Mouse (Mus musculus) midbrain, embryonic 14.5 days (tissue): ENCODE data around the gene 3110082I17Rik. TPM values are rescaled to one million over a fixed set of nuclear protein-coding genes. Genes with fewer than 3 reads are reported as not detected.
A peak's percentile ranks its signal among the peaks of the same experiment; 100 is the strongest.

Source experiments
- ATAC-seq: fragments of 200-750 bp; cut with Nextera tagmentation; 2 replicates; pipeline ENCODE4 v1.8.0; 2017; ENCODE audit warnings: moderate number of reproducible peaks, moderate library complexity; ENCODE audit not compliant: low FRiP score, low TSS enrichment
- DNase-seq: peaks from one replicate; pipeline ENCODE4 v3.0.0-alpha.2; 2015
- H3K27ac ChIP-seq: fragments of 300-500 bp; sonication (generic); replicated peaks from 2 replicates; pipeline ENCODE4 v1.5.1; 2014; ENCODE audit warnings: mild to moderate bottlenecking, low read depth, low read length, moderate library complexity
- H3K27me3 ChIP-seq: fragments of 300-500 bp; sonication (generic); 2 replicates; pipeline ENCODE4 v1.6.1; 2014; ENCODE audit warnings: low read length, control low read depth, mixed read lengths; ENCODE audit not compliant: control insufficient read depth, insufficient read depth
- H3K36me3 ChIP-seq: fragments of 300-500 bp; sonication (generic); 2 replicates; pipeline ENCODE4 v1.6.1; 2014; ENCODE audit warnings: low read length, control low read depth; ENCODE audit not compliant: control insufficient read depth, insufficient read depth
- H3K4me1 ChIP-seq: fragments of 300-500 bp; sonication (generic); 2 replicates; pipeline ENCODE4 v1.6.1; 2014; ENCODE audit warnings: mild to moderate bottlenecking, antibody characterized with exemption, low read length, control low read depth; ENCODE audit not compliant: control insufficient read depth, insufficient read depth
- H3K4me2 ChIP-seq: fragments of 300-500 bp; sonication (generic); 2 replicates; pipeline ENCODE4 v1.6.1; 2014; ENCODE audit warnings: mild to moderate bottlenecking, low read length, moderate library complexity
- H3K4me3 ChIP-seq: fragments of 300-500 bp; sonication (generic); replicated peaks from 2 replicates; pipeline ENCODE4 v1.5.1; 2014; ENCODE audit warnings: low read depth, low read length
- H3K9ac ChIP-seq: fragments of 300-500 bp; sonication (generic); replicated peaks from 2 replicates; pipeline ENCODE4 v1.6.1; 2014; ENCODE audit warnings: mild to moderate bottlenecking, low read length, moderate library complexity
- H3K9me3 ChIP-seq: fragments of 300-500 bp; sonication (generic); 2 replicates; pipeline ENCODE4 v1.6.1; 2016; ENCODE audit warnings: low read length, control low read depth, mixed read lengths; ENCODE audit not compliant: control insufficient read depth
- WGBS: fragments of 180-500 bp; shearing (Covaris S2); extraction: QIAGEN DNeasy Blood & Tissue Kit; methylation state at CpG from one replicate; pipeline ENCODE4 v1.1.7; 2014; 5-methylcytosine and 5-hydroxymethylcytosine counted together
- polyA plus RNA-seq: library from polyadenylated mRNA; unstranded; fragments of >200 nt; fragmentation: Nextera tagmentation; extraction: Ambion mirVana; gene quantifications from 2 replicates; pipeline ENCODE4 v1.2.1, GENCODE M21; 2014

The 3110082I17Rik gene
- polyA plus RNA-seq, 1 experiment from 2014 or later: 12.8 TPM

GRCm38 (mm10) chr5:139353946-139354345, 106.4 kb downstream of the 3110082I17Rik start:
- no peak overlapping the region for H3K4me3 ChIP-seq
- H3K27ac ChIP-seq: no peak overlapping the region
- no peak overlapping the region for H3K9ac ChIP-seq
- ATAC-seq: no peak
- no peaks in the 10 kb centered on the region for H3K9me3 ChIP-seq
- H3K4me1 ChIP-seq: no peaks in the 10 kb centered on the region
- no peaks in the 10 kb centered on the region for H3K27me3 ChIP-seq
- no peak overlapping the region for H3K4me2 ChIP-seq
- 85% methylated on average over 11 of the region's 11 CpGs for WGBS
- DNase-seq: no peak
- H3K36me3 ChIP-seq: no peaks in the 10 kb centered on the region

DNA sequence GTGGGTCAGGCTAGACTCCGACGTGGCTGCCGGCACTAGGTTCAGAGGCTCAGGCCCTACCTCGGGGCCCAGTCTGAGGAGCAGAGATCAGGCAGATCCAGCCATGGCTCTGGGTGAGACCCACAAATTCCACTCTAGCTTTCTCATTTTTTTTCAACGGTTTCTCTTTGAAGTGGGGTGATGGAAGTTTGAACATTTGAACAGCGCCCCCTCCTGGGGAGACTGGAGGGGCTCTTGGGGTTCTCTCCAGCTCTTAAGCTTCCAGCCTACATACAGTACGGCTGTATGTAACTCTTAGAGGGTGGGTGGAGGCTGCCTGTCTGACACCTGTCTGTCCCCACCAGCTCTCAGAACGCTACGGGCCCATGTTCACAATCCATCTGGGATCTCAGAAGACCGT, 106.8 kb downstream of the 3110082I17Rik start:
- no peak overlapping the region for H3K27ac ChIP-seq
- H3K36me3 ChIP-seq: no peaks in the 10 kb centered on the region
- H3K4me3 ChIP-seq: no peak overlapping the region
- H3K9me3 ChIP-seq: no peaks in the 10 kb centered on the region
- no peak overlapping the region for H3K9ac ChIP-seq
- ATAC-seq: no peak
- no peaks in the 10 kb centered on the region for H3K4me1 ChIP-seq
- no peak for DNase-seq
- 66% methylated on average over 10 of the region's 10 CpGs for WGBS
- no peak overlapping the region for H3K4me2 ChIP-seq
- H3K27me3 ChIP-seq: no peaks in the 10 kb centered on the region

- Histone ChIP-seq H3K4me2 (no peak within 1 kb of the TSS), H3K9ac (no peak within 1 kb of the TSS; the same call in 1 of the 2 replicates), H3K9me3 (no peaks in the 10 kb centered on the region), H3K4me3 (no peak within 1 kb of the TSS), H3K27me3 (no peaks in the 10 kb centered on the region), H3K36me3 (no peaks in the 10 kb centered on the region), H3K4me1 (no peaks in the 10 kb centered on the region), H3K27ac (no peak within 1 kb of the TSS)
- 61% methylated on average over 6 of the region's 6 CpGs for WGBS
- DNase-seq: no peak
- no peak for ATAC-seq
Measured at GRCm38 (mm10) chr5:139352317-139352716, 108.0 kb downstream of the 3110082I17Rik start, which contains the start of gene Cyp2w1. Gene Cyp2w1 (plus strand): TSS chr5:139352617.

GRCm38 (mm10) chr5:139351628-139352027, 108.7 kb downstream of the 3110082I17Rik start:
- DNase-seq: no peak
- WGBS: 26% methylated on average over 8 of the region's 8 CpGs

DNA sequence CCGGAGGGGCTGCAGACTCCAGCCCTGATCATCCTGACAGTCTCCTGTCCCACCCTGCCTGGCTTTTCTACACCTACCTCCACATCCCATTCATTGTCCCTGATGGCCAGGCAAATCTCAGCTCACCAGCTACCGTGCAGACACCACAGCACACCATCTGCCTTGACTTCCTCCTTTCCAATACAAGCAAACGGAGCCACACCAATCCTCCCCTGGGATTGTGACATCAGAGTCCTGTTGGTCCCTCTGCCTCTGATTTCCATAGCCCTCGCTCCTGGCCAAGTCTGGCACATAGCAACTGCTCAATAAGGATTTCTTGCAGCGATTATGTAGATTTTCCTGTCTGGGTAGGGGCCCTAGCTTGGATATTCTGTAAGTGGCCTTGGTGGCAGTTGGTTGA, 109.2 kb downstream of the 3110082I17Rik start, which contains the start of gene Cox19:
Cox19 (minus strand) TSS at position 285 of the 400 bp plus-strand sequence.
- Histone ChIP-seq H3K9me3 (no peaks in the 10 kb centered on the region), H3K9ac (no peak within 1 kb of the TSS; the same call in 1 of the 2 replicates), H3K4me3 (no peak within 1 kb of the TSS), H3K4me2 (no peak within 1 kb of the TSS), H3K36me3 (no peaks in the 10 kb centered on the region), H3K27ac (no peak within 1 kb of the TSS), H3K27me3 (no peaks in the 10 kb centered on the region), H3K4me1 (no peaks in the 10 kb centered on the region)
- ATAC-seq: no peak
- no peak for DNase-seq
- whole genome bisulfite sequencing: 50% methylated on average over 5 of the region's 5 CpGs

More at GRCm38 (mm10) chr5:139351628-139352027, 108.7 kb downstream of the 3110082I17Rik start:
- Histone ChIP-seq H3K27ac (no peak overlapping the region), H3K27me3 (no peaks in the 10 kb centered on the region), H3K9ac (no peak overlapping the region; the same call in 1 of the 2 replicates), H3K4me2 (no peak overlapping the region), H3K4me3 (no peak overlapping the region), H3K4me1 (no peaks in the 10 kb centered on the region), H3K36me3 (no peaks in the 10 kb centered on the region), H3K9me3 (no peaks in the 10 kb centered on the region)
- ATAC-seq: no peak

DNA sequence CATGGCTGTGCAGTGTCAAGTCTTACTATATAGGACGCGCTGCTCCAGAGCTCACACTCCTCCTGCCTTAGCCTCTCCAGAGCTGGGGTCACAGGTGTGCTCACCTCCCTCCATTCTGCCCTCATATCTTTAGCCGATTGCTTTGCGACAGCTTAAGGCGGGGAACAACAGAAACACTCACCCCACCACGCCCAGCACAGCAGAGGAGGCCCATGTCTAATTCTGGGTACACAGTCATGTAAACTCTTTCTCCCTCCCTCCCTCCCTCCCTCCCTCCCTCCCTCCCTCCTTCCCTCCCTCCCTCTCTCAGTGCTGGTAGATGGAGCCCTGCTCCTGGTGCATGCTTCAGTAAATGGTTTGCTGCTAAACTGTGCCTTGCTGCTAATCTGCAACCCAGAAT, 110.6 kb downstream of the 3110082I17Rik start:
- 0 out of 2 replicates have a peak, but pooled peaks cover 3% of the 10 kb centered on the region for H3K4me1 ChIP-seq
- no peak overlapping the region for H3K9ac ChIP-seq
- no peak overlapping the region for H3K4me2 ChIP-seq
- H3K9me3 ChIP-seq: no peaks in the 10 kb centered on the region
- no peaks in the 10 kb centered on the region for H3K27me3 ChIP-seq
- 76% methylated on average over 6 of the region's 6 CpGs for WGBS
- no peak overlapping the region for H3K4me3 ChIP-seq
- H3K27ac ChIP-seq: no peak overlapping the region
- no peaks in the 10 kb centered on the region for H3K36me3 ChIP-seq
- no peak for DNase-seq
- ATAC-seq: no peak

DNA sequence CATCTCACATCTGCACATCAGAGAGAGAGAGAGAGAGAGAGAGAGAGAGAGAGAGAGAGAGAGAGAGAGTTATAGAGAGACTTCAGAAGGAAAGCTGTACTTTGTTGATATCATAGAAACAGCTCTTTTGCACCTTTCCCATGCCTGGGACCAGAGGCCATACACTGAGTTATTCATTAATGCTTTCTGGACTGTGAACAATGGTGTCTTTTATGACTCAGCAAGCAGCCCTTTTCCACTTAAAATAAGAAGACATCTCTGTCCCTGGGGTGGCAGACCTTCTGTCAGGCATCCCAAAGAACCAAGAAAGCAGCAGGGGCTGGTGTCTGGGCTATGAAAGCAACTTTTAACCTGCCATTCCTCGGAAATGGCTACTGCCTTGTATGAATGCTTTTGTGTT, 113.1 kb downstream of the 3110082I17Rik start:
- no peak overlapping the region for H3K27ac ChIP-seq
- ATAC-seq: no peak
- no peaks in the 10 kb centered on the region for H3K9me3 ChIP-seq
- H3K4me2 ChIP-seq: no peak overlapping the region
- H3K4me3 ChIP-seq: no peak overlapping the region
- 36% methylated on average over 1 of the region's 1 CpGs for WGBS
- peaks cover 8% of the 10 kb centered on the region for H3K4me1 ChIP-seq
- no peaks in the 10 kb centered on the region for H3K27me3 ChIP-seq
- peaks cover 8% of the 10 kb centered on the region for H3K36me3 ChIP-seq
- no peak for DNase-seq
- H3K9ac ChIP-seq: no peak overlapping the region

GRCm38 (mm10) chr5:139345364-139345714, 115.0 kb downstream of the 3110082I17Rik start:
- H3K4me2 ChIP-seq: peak overlapping the region; percentile 97
- ATAC-seq: peak; percentile 32; the same call in 1 of the 2 replicates
- H3K36me3 ChIP-seq: peaks cover 24% of the 10 kb centered on the region
- no peaks in the 10 kb centered on the region for H3K9me3 ChIP-seq
- H3K27ac ChIP-seq: peak overlapping the region; percentile 82
- peaks cover 8% of the 10 kb centered on the region for H3K4me1 ChIP-seq
- peak overlapping the region; percentile 89 for H3K4me3 ChIP-seq
- H3K27me3 ChIP-seq: no peaks in the 10 kb centered on the region
- peak overlapping the region; percentile 89 for H3K9ac ChIP-seq
- DNase-seq: no peak
- 13% methylated on average over 5 of the region's 5 CpGs for WGBS

DNA sequence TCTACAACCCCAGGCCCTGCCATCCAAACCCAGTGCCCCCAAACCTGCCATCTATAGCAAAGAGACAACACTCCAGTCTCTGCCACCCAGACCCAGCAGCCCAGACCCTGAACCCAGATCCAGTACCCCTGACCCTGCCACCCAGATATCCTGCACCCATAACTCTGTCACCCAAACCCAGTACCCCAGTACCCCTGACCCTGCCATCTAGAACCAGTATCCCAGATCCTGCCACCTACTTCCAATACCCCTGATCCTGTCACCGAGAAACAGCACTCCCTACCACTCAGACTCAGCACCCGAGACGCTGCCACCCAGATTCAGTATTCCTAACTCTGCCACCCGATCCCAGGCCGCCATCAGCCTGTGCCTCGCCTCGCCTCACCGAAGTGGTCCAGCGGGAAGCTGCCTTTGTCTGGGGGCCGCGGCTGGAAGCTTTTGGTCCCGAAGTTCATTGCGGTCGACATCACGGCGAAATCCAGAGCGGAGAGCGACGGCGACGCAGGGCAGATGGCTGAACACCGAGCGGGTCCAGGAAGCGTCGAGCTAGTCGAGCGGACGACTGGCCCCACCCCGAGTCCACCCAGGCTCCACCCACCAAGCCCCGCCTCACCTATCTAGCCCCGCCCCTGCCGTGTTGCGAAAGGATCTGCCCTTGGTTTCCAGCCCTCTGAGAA, 115.5 kb downstream of the 3110082I17Rik start:
- Histone ChIP-seq H3K4me3 (peak overlapping the region; percentile 89), H3K36me3 (peaks cover 29% of the 10 kb centered on the region), H3K4me1 (peaks cover 8% of the 10 kb centered on the region), H3K27me3 (no peaks in the 10 kb centered on the region), H3K27ac (peak overlapping the region; percentile 82), H3K4me2 (peak overlapping the region; percentile 97), H3K9me3 (no peaks in the 10 kb centered on the region), H3K9ac (peak overlapping the region; percentile 89)
- under 1% methylated on average over 33 of the region's 33 CpGs for WGBS
- DNase-seq (peak; percentile 95), ATAC-seq (peak; percentile 92)
